Mouse (Mus musculus): ENCODE measurements at regions not wholly inside any gene's neighbourhood (a gene's known extent, or its start where the extent isn't known, plus 50 kb on each side); places are given as distances from the start of the nearest gene placed in this dataset.

GRCm38 (mm10) chr8:109217326-109217725 lies 276.5 kb upstream of the Pmfbp1 start:
- TF ChIP-seq CTCF (IDR thresholded peaks at IDR 0.05; ENCODE audit: borderline replicate concordance, insufficient read depth, low read length) (no peak), POLR2A (IDR thresholded peaks at IDR 0.05; ENCODE audit: low read depth, low read length) (no peak)
